ENCODE assay signal across 9 mouse cellular contexts in the genomic region with DNA sequence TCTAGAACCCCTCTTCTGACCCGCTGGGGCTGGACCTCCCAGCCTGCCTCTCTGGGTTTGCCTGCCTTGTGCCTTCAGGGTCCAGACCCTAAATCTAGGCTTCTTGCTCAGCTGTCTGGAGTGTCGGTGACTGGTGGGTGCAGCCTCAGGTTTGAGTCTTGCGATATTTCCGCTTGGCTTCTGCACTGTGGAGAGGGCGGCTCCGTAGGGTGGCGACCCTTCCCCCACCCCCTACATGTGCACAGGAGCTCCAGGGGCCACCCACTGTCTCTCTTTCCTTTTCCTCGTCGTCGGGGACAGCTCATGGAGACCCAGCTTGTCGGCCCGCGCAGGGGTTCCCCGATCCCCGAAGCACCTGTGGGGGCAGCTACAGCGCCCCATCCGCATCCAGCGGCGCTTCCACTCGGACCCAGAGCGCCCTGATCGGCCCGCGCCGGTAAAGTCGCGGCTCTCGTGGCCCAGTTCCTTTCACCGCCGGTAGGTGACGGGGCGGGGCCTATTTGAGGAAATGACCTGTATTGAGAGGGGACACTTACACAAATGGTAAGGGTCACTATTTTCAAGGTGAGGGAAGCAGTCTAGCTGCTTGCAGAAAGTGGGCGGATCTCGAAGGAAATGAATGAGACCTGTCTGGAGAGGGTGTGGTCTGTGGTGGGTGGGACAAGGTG. TPM values are rescaled to one million over a fixed set of nuclear protein-coding genes. Genes with fewer than 3 reads are reported as not detected.
DNase-seq lines count a peak whose midpoint lies in the region; ATAC-seq and TF ChIP-seq lines count a peak whose summit lies in the region.
"Had no signal": no experiment of that assay in that cellular context is flagged by ENCODE, and none has a peak within 500 bp of the region (broad histone marks: within the 10 kb centered on the region; RNA-seq: fewer than 3 reads in every experiment).

No protein-coding gene starts in this region.

- H3K79me2 ChIP-seq in MEL (ENCODE audit: control insufficient read depth, insufficient read depth, low read length, poor library complexity) = no peaks in the 10 kb centered on the region

- no peak for TF ChIP-seq RAD21 in MEL (IDR thresholded peaks at IDR 0.05; ENCODE audit: low read depth, low read length)

- 3% methylated on average over 34 of the region's 34 CpGs for WGBS in heart, embryonic 13.5 days
- WGBS in lung, postnatal 0 days = 2% methylated on average over 34 of the region's 34 CpGs

- TF ChIP-seq EP300 in MEL (IDR thresholded peaks at IDR 0.05; ENCODE audit: low read depth in 1 of 2, low read length in 2 of 2) = no peak
- TF ChIP-seq EP300 in lung, postnatal 0 days (IDR thresholded peaks at IDR 0.05) = no peak

- peak overlapping the region; percentile 44 for H3K4me3 ChIP-seq in heart, embryonic 13.5 days
- H3K4me3 ChIP-seq in MEL (ENCODE audit: control insufficient read depth in 1 of 2, insufficient read depth in 1 of 2, low read depth in 2 of 2, low read length in 2 of 2) = peak overlapping the region; percentile 83 to 92
- peak overlapping the region; percentile 17; the same call in 1 of the 2 replicates for H3K4me3 ChIP-seq in lung, postnatal 0 days (ENCODE audit: low read depth, low read length)
- H3K4me3 ChIP-seq: myocyte had no signal

- peak overlapping the region; percentile 66; the same call in 1 of the 2 replicates for H3K9ac ChIP-seq in heart, embryonic 13.5 days
- peak overlapping the region; percentile 67 for H3K9ac ChIP-seq in MEL (ENCODE audit: control insufficient read depth, low read depth, low read length, poor library complexity, severe bottlenecking)
- 0 out of 2 replicates have a peak overlapping the region, but pooled peaks have one; percentile 8 for H3K9ac ChIP-seq in lung, postnatal 0 days (replicated peaks; ENCODE audit: low read depth)

- intact Hi-C loops in heart, postnatal 25 days (cut with DNase I) = no loop called here
- intact Hi-C loops in left cerebral cortex, postnatal 4 days (cut with DNase I) = no loop called here

- peaks cover 6% of the 10 kb centered on the region for H3K4me1 ChIP-seq in heart, embryonic 13.5 days
- peaks cover 0 to 5% of the 10 kb centered on the region in 2 experiments; a peak in 2 of 4 replicates for H3K4me1 ChIP-seq in MEL (ENCODE audit: control insufficient read depth in 1 of 2, insufficient read depth in 2 of 2, low read length in 2 of 2)
- no peaks in the 10 kb centered on the region; the same call in 1 of the 2 replicates for H3K4me1 ChIP-seq in lung, postnatal 0 days (ENCODE audit: insufficient read depth, low read depth, low read length)

- no peak; a peak in 2 of 6 replicates for TF ChIP-seq CTCF in MEL (IDR thresholded peaks at IDR 0.05 in 2 of 3, conservative IDR thresholded peaks at IDR 0.05 in 1 of 3; ENCODE audit: control insufficient read depth in 1 of 3, insufficient read depth in 1 of 3, low read depth in 2 of 3, low read length in 3 of 3, poor library complexity in 1 of 3, severe bottlenecking in 1 of 3)
- TF ChIP-seq CTCF in lung, postnatal 0 days (IDR thresholded peaks at IDR 0.05) = peak; percentile 56

- no peak for ATAC-seq in heart, embryonic 13.5 days (ENCODE audit: extremely low read depth, insufficient number of reproducible peaks, low FRiP score, low TSS enrichment)
- ATAC-seq in hematopoietic stem cell, adult 5-6 weeks (replicated peaks in 1 of 2; ENCODE audit: insufficient read depth in 1 of 2, low FRiP score in 2 of 2, low TSS enrichment in 1 of 2, low read depth in 1 of 2, poor library complexity in 2 of 2, severe bottlenecking in 2 of 2) = peak; percentile 66 to 82
- ATAC-seq in lung, postnatal 0 days = peak; percentile 51

- no peak for TF ChIP-seq POLR2A in MEL (IDR thresholded peaks at IDR 0.05; ENCODE audit: control insufficient read depth in 1 of 2, insufficient read depth in 1 of 2, low read depth in 1 of 2, low read length in 2 of 2, poor library complexity in 1 of 2)

- H3K4me2 ChIP-seq in heart, embryonic 13.5 days = peak overlapping the region; percentile 65
- H3K4me2 ChIP-seq in lung, postnatal 0 days (replicated peaks; ENCODE audit: low read depth, low read length) = peak overlapping the region; percentile 44

- DNase-seq in heart, postnatal 25 days (ENCODE audit: low spot score) = no peak
- peak; percentile 63 for DNase-seq in MEL (ENCODE audit: low read depth, low spot score)
- peak; percentile 54 for DNase-seq in lung, postnatal 0 days (ENCODE audit: low spot score)
- peak; percentile 58 to 79 for DNase-seq in spleen, postnatal 4 days (ENCODE audit: low spot score in 2 of 2)
- no peak for DNase-seq in layer of hippocampus, postnatal 10 days (ENCODE audit: low spot score in 2 of 2)
- DNase-seq in left cerebral cortex, postnatal 4 days = no peak

- no peak overlapping the region for H3K27ac ChIP-seq in heart, embryonic 13.5 days (replicated peaks)
- H3K27ac ChIP-seq in MEL (ENCODE audit: control insufficient read depth, low read depth, low read length) = no peak overlapping the region
- no peak overlapping the region for H3K27ac ChIP-seq in lung, postnatal 0 days (ENCODE audit: low read length)

- no peaks in the 10 kb centered on the region for H3K9me3 ChIP-seq in heart, embryonic 13.5 days
- no peaks in the 10 kb centered on the region for H3K9me3 ChIP-seq in MEL (replicated peaks; ENCODE audit: insufficient read depth, low read length)
- H3K9me3 ChIP-seq in lung, postnatal 0 days (ENCODE audit: low read length) = no peaks in the 10 kb centered on the region

- peaks cover 86% of the 10 kb centered on the region for H3K27me3 ChIP-seq in heart, embryonic 13.5 days (replicated peaks)
- no peaks in the 10 kb centered on the region; a peak in 2 of 4 replicates for H3K27me3 ChIP-seq in MEL (ENCODE audit: control insufficient read depth in 1 of 2, insufficient read depth in 2 of 2, low read length in 2 of 2)
- peaks cover 3% of the 10 kb centered on the region; the same call in 1 of the 2 replicates for H3K27me3 ChIP-seq in lung, postnatal 0 days (replicated peaks; ENCODE audit: insufficient read depth, low read length)

- no peaks in the 10 kb centered on the region for H3K36me3 ChIP-seq in heart, embryonic 13.5 days
- no peaks in the 10 kb centered on the region for H3K36me3 ChIP-seq in MEL (ENCODE audit: control insufficient read depth in 1 of 2, insufficient read depth in 2 of 2, low read length in 2 of 2)
- H3K36me3 ChIP-seq in lung, postnatal 0 days (ENCODE audit: insufficient read depth, low read length) = no peaks in the 10 kb centered on the region

RNA-seq across cellular contexts. Expression of gene Pde4c, which starts 6.4 kb away (rescaled TPM):
- 0.14 TPM in 1 of 2 replicates, not detected in the other for polyA plus RNA-seq in heart, embryonic 13.5 days (2015; fragmentation: Nextera tagmentation; extraction: Ambion mirVana)
- 1 to 10 TPM; 2.5 to 3.7 TPM for total RNA-seq in heart, postnatal 25 days (2021)
- 0.65 and 0.75 TPM in 2 replicates for total RNA-seq in MEL (2012; rRNA removed)
- polyA plus RNA-seq in MEL (2012; ENCODE audit: insufficient read depth in 1 of 2, insufficient read length in 2 of 2, low read depth in 1 of 2, low replicate concordance in 2 of 2, missing spikeins in 1 of 2) = 1 to 10 TPM in 1 of 2 experiments, not detected in 1; 3.0 TPM
- 0.56 and 1.0 TPM in 2 replicates for total RNA-seq in hematopoietic stem cell, adult 5-6 weeks (2017)
- polyA plus RNA-seq in lung, postnatal 0 days (2015; fragmentation: Nextera tagmentation; extraction: Ambion mirVana) = 0.93 and 2.0 TPM in 2 replicates
- under 1 TPM; 0.51 to 0.64 TPM for total RNA-seq in layer of hippocampus, postnatal 10 days (2021)
- under 1 TPM; 0.56 to 0.66 TPM for total RNA-seq in left cerebral cortex, postnatal 4 days (2021)

RNA-seq across cellular contexts. Expression of gene Gm3336, which starts 11.6 kb away (rescaled TPM):
- not detected in 2 replicates for polyA plus RNA-seq in heart, embryonic 13.5 days (2015; fragmentation: Nextera tagmentation; extraction: Ambion mirVana)
- not detected for total RNA-seq in heart, postnatal 25 days (2021)
- 0.19 and 0.20 TPM in 2 replicates for total RNA-seq in MEL (2012; rRNA removed)
- under 1 TPM in 1 of 2 experiments, not detected in 1; 0.72 TPM for polyA plus RNA-seq in MEL (2012; ENCODE audit: insufficient read depth in 1 of 2, insufficient read length in 2 of 2, low read depth in 1 of 2, low replicate concordance in 2 of 2, missing spikeins in 1 of 2)
- total RNA-seq in hematopoietic stem cell, adult 5-6 weeks (2017) = not detected in 2 replicates
- polyA plus RNA-seq in lung, postnatal 0 days (2015; fragmentation: Nextera tagmentation; extraction: Ambion mirVana) = 0.50 and 0.54 TPM in 2 replicates
- total RNA-seq in layer of hippocampus, postnatal 10 days (2021) = not detected
- not detected for total RNA-seq in left cerebral cortex, postnatal 4 days (2021)

RNA-seq across cellular contexts. Expression of gene Rab3a, which starts 24.5 kb away (rescaled TPM):
- polyA plus RNA-seq in heart, embryonic 13.5 days (2015; fragmentation: Nextera tagmentation; extraction: Ambion mirVana) = 17.4 and 23.2 TPM in 2 replicates
- 10 to 100 TPM; 49.7 to 57.6 TPM for total RNA-seq in heart, postnatal 25 days (2021)
- 1.8 TPM in 2 replicates for total RNA-seq in MEL (2012; rRNA removed)
- polyA plus RNA-seq in MEL (2012; ENCODE audit: insufficient read depth in 1 of 2, insufficient read length in 2 of 2, low read depth in 1 of 2, low replicate concordance in 2 of 2, missing spikeins in 1 of 2) = 1 to 10 TPM in 1 of 2 experiments, not detected in 1; 5.6 TPM
- 2.6 and 3.6 TPM in 2 replicates for total RNA-seq in hematopoietic stem cell, adult 5-6 weeks (2017)
- 17.6 and 28.6 TPM in 2 replicates for polyA plus RNA-seq in lung, postnatal 0 days (2015; fragmentation: Nextera tagmentation; extraction: Ambion mirVana)
- total RNA-seq in layer of hippocampus, postnatal 10 days (2021) = 100 to 1,000 TPM; 584 to 714 TPM
- 100 to 1,000 TPM; 414 to 476 TPM for total RNA-seq in left cerebral cortex, postnatal 4 days (2021)

RNA-seq across cellular contexts. Expression of gene Iqcn, which starts 26.7 kb away (rescaled TPM):
- not detected in 2 replicates for polyA plus RNA-seq in heart, embryonic 13.5 days (2015; fragmentation: Nextera tagmentation; extraction: Ambion mirVana)
- not detected for total RNA-seq in heart, postnatal 25 days (2021)
- total RNA-seq in MEL (2012; rRNA removed) = 0.03 TPM in 1 of 2 replicates, not detected in the other
- polyA plus RNA-seq in MEL (2012; ENCODE audit: insufficient read depth in 1 of 2, insufficient read length in 2 of 2, low read depth in 1 of 2, low replicate concordance in 2 of 2, missing spikeins in 1 of 2) = not detected
- total RNA-seq in hematopoietic stem cell, adult 5-6 weeks (2017) = 0.25 and 0.44 TPM in 2 replicates
- 0.04 and 0.07 TPM in 2 replicates for polyA plus RNA-seq in lung, postnatal 0 days (2015; fragmentation: Nextera tagmentation; extraction: Ambion mirVana)
- total RNA-seq in layer of hippocampus, postnatal 10 days (2021) = under 1 TPM in 1 of 2 experiments, not detected in 1; 0.07 TPM
- total RNA-seq in left cerebral cortex, postnatal 4 days (2021) = under 1 TPM; 0.40 to 0.50 TPM

RNA-seq across cellular contexts. Expression of gene Mpv17l2, which starts 30.8 kb away (rescaled TPM):
- polyA plus RNA-seq in heart, embryonic 13.5 days (2015; fragmentation: Nextera tagmentation; extraction: Ambion mirVana) = 41.6 and 48.4 TPM in 2 replicates
- total RNA-seq in heart, postnatal 25 days (2021) = 10 to 100 TPM; 26.7 to 28.0 TPM
- total RNA-seq in MEL (2012; rRNA removed) = 41.9 and 52.8 TPM in 2 replicates
- 100 to 1,000 TPM in 1 of 2 experiments, not detected in 1; 102 TPM for polyA plus RNA-seq in MEL (2012; ENCODE audit: insufficient read depth in 1 of 2, insufficient read length in 2 of 2, low read depth in 1 of 2, low replicate concordance in 2 of 2, missing spikeins in 1 of 2)
- 7.0 and 7.1 TPM in 2 replicates for total RNA-seq in hematopoietic stem cell, adult 5-6 weeks (2017)
- polyA plus RNA-seq in lung, postnatal 0 days (2015; fragmentation: Nextera tagmentation; extraction: Ambion mirVana) = 57.4 and 88.8 TPM in 2 replicates
- total RNA-seq in layer of hippocampus, postnatal 10 days (2021) = 10 to 100 TPM; 45.3 to 49.9 TPM
- total RNA-seq in left cerebral cortex, postnatal 4 days (2021) = 10 to 100 TPM; 31.7 to 32.6 TPM

Comparison
In these comparisons a context has a peak if more than half of its experiments do, and no peak if none do; other contexts are left out.
1. H3K4me3 ChIP-seq: peak in every context shown above with its lines; median percentile 88 in MEL; 44 in heart, embryonic 13.5 days; 17 in lung, postnatal 0 days.
2. H3K9ac ChIP-seq: peak in every context shown above with its lines; median percentile 67 in MEL; 66 in heart, embryonic 13.5 days; 8 in lung, postnatal 0 days.
3. DNase-seq: peak in MEL (single experiment), lung, postnatal 0 days (single experiment) and spleen, postnatal 4 days (2 of 2); none in heart, postnatal 25 days (single experiment), layer of hippocampus, postnatal 10 days (0 of 2) and left cerebral cortex, postnatal 4 days (single experiment).
4. RNA of gene Rab3a, which starts 24.5 kb away (total RNA-seq): 584 to 714 TPM in layer of hippocampus, postnatal 10 days, 414 to 476 TPM in left cerebral cortex, postnatal 4 days and 49.7 to 57.6 TPM in heart, postnatal 25 days; 2.6 to 3.6 TPM in hematopoietic stem cell, adult 5-6 weeks and 1.8 TPM in MEL; every median in the first group is over 10 times any median in the second.